Mouse (Mus musculus): ENCODE measurements around the gene Tbl3. TPM values are rescaled to one million over a fixed set of nuclear protein-coding genes. Genes with fewer than 3 reads are reported as not detected.
"Not testable (repeated sequence)": the region's sequence is repeated elsewhere in the genome, so short reads cannot be mapped to it uniquely, and the experiment has no call there.

Gene Tbl3
- polyA plus RNA-seq, 1 experiment from 2014 or later = 57.3 TPM

DNA sequence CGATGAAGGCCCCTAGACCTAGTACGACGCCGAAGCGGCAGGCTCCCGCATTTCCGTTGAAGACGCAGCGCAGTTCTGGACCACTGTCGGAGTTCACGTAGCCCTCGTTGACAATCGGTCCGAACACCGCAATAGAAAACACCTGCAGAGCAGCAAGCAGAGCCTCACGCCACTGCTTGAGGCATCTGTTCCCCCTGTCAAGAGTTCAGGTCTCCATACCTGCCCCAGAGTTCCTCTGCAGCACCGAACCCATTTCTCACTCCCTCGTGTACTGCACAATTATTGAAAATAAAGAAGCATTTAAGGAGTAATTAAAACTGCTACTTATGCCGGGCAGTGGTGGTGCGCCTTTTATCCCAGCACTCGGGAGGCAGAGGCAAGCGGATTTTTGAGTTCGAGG lies 19.9 kb downstream of the Tbl3 start:
- ATAC-seq (ENCODE audit: insufficient number of reproducible peaks, low FRiP score, low TSS enrichment, low read depth) = no peak
- WGBS = 20% methylated on average over 23 of the region's 23 CpGs
- Histone ChIP-seq H3K27ac (no peak overlapping the region), H3K27me3 (peaks cover 51% of the 10 kb centered on the region), H3K4me3 (peak overlapping the region; percentile 35), H3K4me2 (peak overlapping the region; percentile 49), H3K4me1 (peaks cover 15% of the 10 kb centered on the region), H3K9me3 (no peaks in the 10 kb centered on the region), H3K36me3 (peaks cover 7% of the 10 kb centered on the region), H3K9ac (no peak overlapping the region)

GRCm38 (mm10) chr17:24687146-24687595 lies 20.3 kb downstream of the Tbl3 start:
- Histone ChIP-seq H3K4me2 (peak overlapping the region; percentile 49), H3K9ac (no peak overlapping the region), H3K27ac (no peak overlapping the region), H3K9me3 (no peaks in the 10 kb centered on the region), H3K27me3 (peaks cover 51% of the 10 kb centered on the region), H3K4me3 (peak overlapping the region; percentile 35), H3K36me3 (peaks cover 4% of the 10 kb centered on the region), H3K4me1 (peaks cover 15% of the 10 kb centered on the region)
- WGBS = 2% methylated on average over 25 of the region's 25 CpGs
- ATAC-seq (ENCODE audit: insufficient number of reproducible peaks, low FRiP score, low TSS enrichment, low read depth) = no peak

DNA sequence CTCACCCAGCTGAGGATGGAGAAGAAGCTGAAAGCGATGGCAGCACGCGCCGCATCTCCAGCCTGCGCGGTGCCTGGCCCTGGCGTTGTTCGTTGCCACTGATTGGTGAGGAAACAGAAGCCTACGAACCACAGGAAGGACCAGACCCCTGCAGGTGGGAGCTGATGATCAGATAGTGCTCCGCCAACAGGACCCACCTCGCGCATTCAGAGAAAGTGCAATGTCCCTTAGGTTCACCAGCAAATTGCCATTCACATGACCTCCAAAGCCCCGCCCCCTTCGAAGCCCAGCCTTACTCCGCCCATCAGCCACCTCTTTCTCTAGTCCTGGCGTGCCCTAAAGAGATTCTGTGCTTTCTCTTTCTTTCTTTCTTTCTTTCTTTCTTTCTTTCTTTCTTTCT lies 20.9 kb downstream of the Tbl3 start:
- Histone ChIP-seq H3K36me3 (peaks cover 8% of the 10 kb centered on the region), H3K4me1 (peaks cover 15% of the 10 kb centered on the region), H3K27ac (no peak overlapping the region), H3K9me3 (no peaks in the 10 kb centered on the region), H3K4me2 (no peak overlapping the region), H3K27me3 (peaks cover 51% of the 10 kb centered on the region), H3K9ac (no peak overlapping the region), H3K4me3 (no peak overlapping the region)
- ATAC-seq (ENCODE audit: insufficient number of reproducible peaks, low FRiP score, low TSS enrichment, low read depth) = no peak
- WGBS = 32% methylated on average over 16 of the region's 16 CpGs

- H3K4me2 ChIP-seq = no peak overlapping the region
- no peaks in the 10 kb centered on the region for H3K27me3 ChIP-seq
- no peak overlapping the region for H3K9ac ChIP-seq
- H3K36me3 ChIP-seq = peaks cover 58% of the 10 kb centered on the region
- H3K4me3 ChIP-seq = no peak overlapping the region
- WGBS = 82% methylated on average over 24 of the region's 24 CpGs
- no peaks in the 10 kb centered on the region for H3K9me3 ChIP-seq
- peaks cover 14% of the 10 kb centered on the region; the same call in 1 of the 2 replicates for H3K4me1 ChIP-seq
- peak overlapping the region; percentile 5; the same call in 1 of the 2 replicates for H3K27ac ChIP-seq
- ATAC-seq (ENCODE audit: insufficient number of reproducible peaks, low FRiP score, low TSS enrichment, low read depth) = 0 out of 2 replicates have a peak, but pooled peaks have one; percentile 17
Observed at GRCm38 (mm10) chr17:24677500-24678080, 29.9 kb downstream of the Tbl3 start.

GRCm38 (mm10) chr17:24676877-24677276 lies 30.6 kb downstream of the Tbl3 start:
- Histone ChIP-seq H3K9me3 (no peaks in the 10 kb centered on the region), H3K9ac (no peak overlapping the region), H3K27ac (no peak overlapping the region), H3K27me3 (no peaks in the 10 kb centered on the region), H3K4me1 (peaks cover 19% of the 10 kb centered on the region), H3K4me3 (no peak overlapping the region), H3K4me2 (no peak overlapping the region), H3K36me3 (peaks cover 54% of the 10 kb centered on the region)
- ATAC-seq (ENCODE audit: insufficient number of reproducible peaks, low FRiP score, low TSS enrichment, low read depth) = no peak
- 94% methylated on average over 5 of the region's 5 CpGs for WGBS

GRCm38 (mm10) chr17:24676187-24676586 lies 31.3 kb downstream of the Tbl3 start:
- H3K36me3 ChIP-seq = peaks cover 47% of the 10 kb centered on the region
- H3K27me3 ChIP-seq = no peaks in the 10 kb centered on the region
- H3K4me1 ChIP-seq = peaks cover 26% of the 10 kb centered on the region
- no peak overlapping the region for H3K4me3 ChIP-seq
- no peak overlapping the region for H3K27ac ChIP-seq
- no peak overlapping the region for H3K4me2 ChIP-seq
- no peaks in the 10 kb centered on the region for H3K9me3 ChIP-seq
- 60% methylated on average over 2 of the region's 2 CpGs for WGBS
- H3K9ac ChIP-seq = no peak overlapping the region
- no peak for ATAC-seq (ENCODE audit: insufficient number of reproducible peaks, low FRiP score, low TSS enrichment, low read depth)

DNA sequence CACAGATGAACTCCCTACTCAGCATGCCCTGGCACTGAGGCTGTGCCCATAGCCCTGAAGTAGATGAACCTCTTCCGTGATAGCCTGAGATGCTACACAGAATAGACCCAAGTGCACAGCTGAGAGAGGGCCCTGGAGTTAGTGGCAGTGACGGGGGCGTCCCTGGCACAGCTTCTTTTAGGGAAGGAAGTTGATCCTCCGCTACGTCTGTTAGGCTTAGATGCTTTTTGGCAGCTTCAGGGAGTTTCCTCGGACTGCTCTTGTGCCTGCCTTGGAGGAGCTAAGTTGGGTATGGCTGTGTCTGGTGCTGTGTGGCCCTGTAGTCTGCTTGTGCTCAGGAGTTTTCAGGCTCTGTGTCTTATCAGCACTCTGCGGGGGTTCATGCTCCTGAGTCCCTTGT lies 33.2 kb downstream of the Tbl3 start:
- Histone ChIP-seq H3K36me3 (peaks cover 28% of the 10 kb centered on the region), H3K27me3 (no peaks in the 10 kb centered on the region), H3K27ac (no peak overlapping the region), H3K4me3 (no peak overlapping the region), H3K4me1 (peaks cover 37% of the 10 kb centered on the region), H3K9ac (no peak overlapping the region), H3K4me2 (no peak overlapping the region), H3K9me3 (no peaks in the 10 kb centered on the region)
- 80% methylated on average over 7 of the region's 7 CpGs for WGBS
- no peak for ATAC-seq (ENCODE audit: insufficient number of reproducible peaks, low FRiP score, low TSS enrichment, low read depth)

DNA sequence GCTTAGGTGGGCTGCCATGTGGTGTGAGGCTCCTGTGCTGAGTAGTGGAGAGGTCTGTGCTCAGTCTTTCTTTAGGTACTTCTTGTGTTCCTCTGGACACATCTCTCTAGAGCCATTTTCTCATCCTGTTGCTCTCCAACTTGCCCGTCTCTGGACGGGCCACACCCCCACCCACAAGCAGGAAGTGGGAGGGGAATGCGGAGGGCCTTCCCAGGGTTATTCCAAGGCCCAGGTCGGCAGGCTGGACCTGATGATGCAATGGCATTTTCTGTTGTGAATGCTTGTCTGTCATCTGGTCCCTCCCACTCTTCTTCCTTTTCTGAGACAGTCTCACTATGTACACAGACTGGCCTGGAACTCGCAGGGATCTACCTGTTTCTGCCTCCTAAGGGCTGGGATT lies 35.3 kb downstream of the Tbl3 start:
- H3K36me3 ChIP-seq = peaks cover 7% of the 10 kb centered on the region
- no peaks in the 10 kb centered on the region for H3K9me3 ChIP-seq
- no peak for ATAC-seq (ENCODE audit: insufficient number of reproducible peaks, low FRiP score, low TSS enrichment, low read depth)
- 28% methylated on average over 5 of the region's 5 CpGs for WGBS
- no peaks in the 10 kb centered on the region for H3K27me3 ChIP-seq
- H3K4me1 ChIP-seq = peaks cover 44% of the 10 kb centered on the region
- no peak overlapping the region for H3K27ac ChIP-seq
- H3K9ac ChIP-seq = no peak overlapping the region
- H3K4me3 ChIP-seq = no peak overlapping the region
- H3K4me2 ChIP-seq = 0 out of 2 replicates have a peak overlapping the region, but pooled peaks have one; percentile 10

DNA sequence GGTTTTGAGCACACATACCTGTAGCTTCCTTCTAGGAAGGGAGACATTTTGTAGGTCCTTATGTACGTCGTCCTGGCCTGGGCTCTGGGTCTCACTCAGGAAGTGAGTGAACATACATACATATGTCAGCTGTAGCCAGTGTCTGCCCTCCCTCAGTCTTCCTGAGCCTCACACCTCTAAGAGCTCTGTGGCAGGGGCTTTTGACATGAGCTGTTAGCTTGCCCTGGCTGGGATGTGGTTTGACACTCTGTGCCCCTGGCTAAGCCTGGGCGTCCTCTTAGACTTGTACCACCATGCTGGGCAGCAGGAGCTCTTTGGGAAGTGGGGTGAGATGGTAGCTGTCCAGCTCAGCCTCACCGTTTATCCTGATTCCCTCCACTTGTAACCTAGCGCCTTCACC lies 36.1 kb downstream of the Tbl3 start:
- peaks cover 44% of the 10 kb centered on the region for H3K4me1 ChIP-seq
- peak overlapping the region; percentile 74 for H3K4me2 ChIP-seq
- H3K9ac ChIP-seq = no peak overlapping the region
- no peaks in the 10 kb centered on the region for H3K36me3 ChIP-seq
- no peak for ATAC-seq (ENCODE audit: insufficient number of reproducible peaks, low FRiP score, low TSS enrichment, low read depth)
- H3K9me3 ChIP-seq = no peaks in the 10 kb centered on the region
- 0 out of 2 replicates have a peak overlapping the region, but pooled peaks have one; percentile 67 for H3K4me3 ChIP-seq
- no peak overlapping the region for H3K27ac ChIP-seq
- 72% methylated on average over 5 of the region's 5 CpGs for WGBS
- no peaks in the 10 kb centered on the region for H3K27me3 ChIP-seq

- 7% methylated on average over 8 of the region's 8 CpGs for WGBS
- Histone ChIP-seq H3K27ac (peak overlapping the region; percentile 74), H3K36me3 (no peaks in the 10 kb centered on the region), H3K9me3 (no peaks in the 10 kb centered on the region), H3K4me3 (peak overlapping the region; percentile 67), H3K9ac (peak overlapping the region; percentile 91), H3K4me1 (peaks cover 44% of the 10 kb centered on the region), H3K27me3 (no peaks in the 10 kb centered on the region), H3K4me2 (peak overlapping the region; percentile 74)
- no peak for ATAC-seq (ENCODE audit: insufficient number of reproducible peaks, low FRiP score, low TSS enrichment, low read depth)
Observed at GRCm38 (mm10) chr17:24670246-24670844, 37.1 kb downstream of the Tbl3 start.

DNA sequence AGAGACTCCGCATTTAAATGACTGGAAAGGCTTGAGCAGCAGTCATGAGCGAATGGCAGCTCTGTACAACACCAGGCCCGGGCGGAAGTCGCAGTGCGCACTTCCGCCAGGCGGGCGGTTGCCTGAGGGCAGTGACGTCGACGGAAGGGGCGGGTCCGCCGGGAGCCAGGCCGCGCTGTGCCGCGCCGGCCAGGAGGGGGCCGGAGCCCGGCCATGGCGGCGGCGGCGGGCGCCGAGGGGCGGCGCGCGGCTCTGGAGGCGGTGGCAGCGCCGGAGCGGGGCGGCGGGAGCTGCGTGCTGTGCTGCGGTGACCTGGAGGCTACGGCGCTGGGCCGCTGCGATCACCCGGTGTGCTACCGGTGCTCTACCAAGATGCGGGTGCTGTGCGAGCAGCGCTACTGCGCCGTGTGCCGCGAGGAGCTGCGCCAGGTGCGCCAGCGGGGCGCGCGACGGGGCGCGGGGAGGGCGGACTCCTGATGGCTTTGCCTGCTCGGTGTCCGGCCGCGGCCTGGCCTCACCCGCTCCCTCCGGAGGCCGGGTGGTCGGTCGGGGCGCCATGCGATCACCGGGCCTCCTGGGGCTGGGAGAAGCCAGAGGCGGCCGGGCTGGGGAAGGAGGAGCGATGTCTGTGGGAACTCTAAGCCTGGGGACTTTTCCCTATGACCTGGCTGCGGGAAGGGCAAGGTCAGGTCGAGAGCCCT lies 37.8 kb downstream of the Tbl3 start, which contains the start of gene Zfp598:
Gene Zfp598, plus strand, starts transcription at position 143 of the 701 bp plus-strand sequence.
- under 1% methylated on average over 78 of the region's 80 CpGs for WGBS
- H3K9ac ChIP-seq = peak within 1 kb of the TSS; percentile 91
- peak; percentile 95 for ATAC-seq (ENCODE audit: insufficient number of reproducible peaks, low FRiP score, low TSS enrichment, low read depth)

DNA sequence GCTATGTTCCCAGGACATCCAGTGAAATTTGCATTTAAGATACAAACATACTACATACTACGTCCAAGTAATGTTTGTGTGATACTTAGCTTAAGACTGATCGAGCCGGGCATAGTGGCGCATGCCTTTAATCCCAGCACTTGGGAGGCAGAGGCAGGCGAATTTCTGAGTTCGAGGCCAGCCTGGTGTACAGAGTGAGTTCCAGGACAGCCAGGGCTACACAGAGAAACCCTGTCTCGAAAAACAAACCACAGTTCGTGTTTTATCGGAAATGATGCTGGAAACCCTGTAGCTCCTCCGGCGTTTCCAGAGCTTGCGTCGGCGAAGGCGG lies 38.3 kb downstream of the Tbl3 start:
- H3K9ac ChIP-seq = peak overlapping the region; percentile 91; the same call in 1 of the 2 replicates
- H3K36me3 ChIP-seq; ATAC-seq (ENCODE audit: insufficient number of reproducible peaks, low FRiP score, low TSS enrichment, low read depth); H3K9me3 ChIP-seq; H3K27me3 ChIP-seq: not testable (repeated sequence)
- 10% methylated on average over 15 of the region's 15 CpGs for WGBS
- H3K27ac ChIP-seq = peak overlapping the region; percentile 74
- peak overlapping the region; percentile 67 for H3K4me3 ChIP-seq
- peak overlapping the region; percentile 74 for H3K4me2 ChIP-seq
- peaks cover 39% of the 10 kb centered on the region for H3K4me1 ChIP-seq

More for the DNA sequence above, 37.8 kb downstream of the Tbl3 start, which contains the start of gene Zfp598:
- Histone ChIP-seq H3K36me3 (no peaks in the 10 kb centered on the region), H3K9me3 (no peaks in the 10 kb centered on the region), H3K4me2 (peak within 1 kb of the TSS; percentile 74), H3K4me1 (peaks cover 44% of the 10 kb centered on the region), H3K27me3 (no peaks in the 10 kb centered on the region), H3K4me3 (peak within 1 kb of the TSS; percentile 67), H3K27ac (peak within 1 kb of the TSS; percentile 74)
